Mouse (Mus musculus): ENCODE results near the gene Rassf6. TPM values are rescaled to one million over a fixed set of nuclear protein-coding genes. Genes with fewer than 3 reads are reported as not detected.

Gene Rassf6
- polyA plus RNA-seq, 1 experiment from 2014 or later, result 0.27 TPM

GRCm38 (mm10) chr5:90561721-90562275 lies 78.7 kb downstream of the Rassf6 start:
- H3K4me2 ChIP-seq (replicated peaks), result no peak overlapping the region

GRCm38 (mm10) chr5:90560743-90561142 lies 79.7 kb downstream of the Rassf6 start, which contains the start of gene 5830473C10Rik:
Gene 5830473C10Rik, plus strand, starts transcription at chr5:90561107.
- Histone ChIP-seq H3K9ac (no peak within 1 kb of the TSS), H3K4me3 (no peak within 1 kb of the TSS), H3K27ac (no peak within 1 kb of the TSS), H3K4me1 (no peaks in the 10 kb centered on the region), H3K4me2 (replicated peaks) (no peak within 1 kb of the TSS), H3K27me3 (replicated peaks) (no peaks in the 10 kb centered on the region), H3K36me3 (no peaks in the 10 kb centered on the region), H3K9me3 (no peaks in the 10 kb centered on the region)
- ATAC-seq (ENCODE audit: low FRiP score, low read depth), result no peak
- WGBS, result 88% methylated on average over 6 of the region's 6 CpGs

More at GRCm38 (mm10) chr5:90561721-90562275, 78.7 kb downstream of the Rassf6 start:
- no peaks in the 10 kb centered on the region for H3K36me3 ChIP-seq
- no peak overlapping the region for H3K4me3 ChIP-seq
- no peaks in the 10 kb centered on the region for H3K4me1 ChIP-seq
- ATAC-seq (ENCODE audit: low FRiP score, low read depth), result no peak
- H3K27me3 ChIP-seq (replicated peaks), result no peaks in the 10 kb centered on the region
- H3K9me3 ChIP-seq, result no peaks in the 10 kb centered on the region
- no peak overlapping the region for H3K9ac ChIP-seq
- 94% methylated on average over 11 of the region's 11 CpGs for WGBS
- H3K27ac ChIP-seq, result no peak overlapping the region

GRCm38 (mm10) chr5:90556052-90556451 lies 84.4 kb downstream of the Rassf6 start:
- 80% methylated on average over 3 of the region's 3 CpGs for WGBS
- no peak overlapping the region for H3K27ac ChIP-seq
- no peaks in the 10 kb centered on the region for H3K9me3 ChIP-seq
- no peaks in the 10 kb centered on the region for H3K36me3 ChIP-seq
- no peaks in the 10 kb centered on the region for H3K4me1 ChIP-seq
- no peak for ATAC-seq (ENCODE audit: low FRiP score, low read depth)
- no peaks in the 10 kb centered on the region for H3K27me3 ChIP-seq (replicated peaks)
- H3K9ac ChIP-seq, result no peak overlapping the region
- no peak overlapping the region for H3K4me3 ChIP-seq
- no peak overlapping the region for H3K4me2 ChIP-seq (replicated peaks)

Other genes with a start within 250 kb of the Rassf6 start
- gene Alb, start 179.8 kb downstream of the Rassf6 start, polyA plus RNA-seq (2016; fragmentation: Nextera tagmentation; extraction: Ambion mirVana), result 0.81 and 1.4 TPM in 2 replicates
- 2.6 and 5.0 TPM in 2 replicates for gene Afp, start 149.9 kb downstream of the Rassf6 start, polyA plus RNA-seq (2016; fragmentation: Nextera tagmentation; extraction: Ambion mirVana)
- gene Afm, start 121.7 kb downstream of the Rassf6 start, polyA plus RNA-seq (2016; fragmentation: Nextera tagmentation; extraction: Ambion mirVana), result not detected in 2 replicates
- gene 5830473C10Rik, start 79.5 kb downstream of the Rassf6 start, polyA plus RNA-seq (2016; fragmentation: Nextera tagmentation; extraction: Ambion mirVana), result not detected in 2 replicates
- gene Cxcl5, start 118.7 kb upstream of the Rassf6 start, polyA plus RNA-seq (2016; fragmentation: Nextera tagmentation; extraction: Ambion mirVana), result 0.10 TPM in 1 of 2 replicates, not detected in the other
- gene Ppbp, start 127.9 kb upstream of the Rassf6 start, polyA plus RNA-seq (2016; fragmentation: Nextera tagmentation; extraction: Ambion mirVana), result 9.7 and 10.9 TPM in 2 replicates
- gene Pf4, start 131.8 kb upstream of the Rassf6 start, polyA plus RNA-seq (2016; fragmentation: Nextera tagmentation; extraction: Ambion mirVana), result 55.1 and 62.3 TPM in 2 replicates
- gene Cxcl3, start 145.4 kb upstream of the Rassf6 start, polyA plus RNA-seq (2016; fragmentation: Nextera tagmentation; extraction: Ambion mirVana), result not detected in 2 replicates
- 0.11 TPM in 1 of 2 replicates, not detected in the other for gene Cxcl15, start 153.9 kb upstream of the Rassf6 start, polyA plus RNA-seq (2016; fragmentation: Nextera tagmentation; extraction: Ambion mirVana)

Data from neural tube, embryonic 12.5 days (tissue).